Mouse (Mus musculus) midbrain, embryonic 13.5 days (tissue): ENCODE results near the gene Glrb. TPM values are rescaled to one million over a fixed set of nuclear protein-coding genes. Genes with fewer than 3 reads are reported as not detected.

ENCODE experiments used
- ATAC-seq: fragments of 200-750 bp; cut with Nextera tagmentation; 2 replicates; pipeline ENCODE4 v1.8.0; 2017; ENCODE audit warnings: mild to moderate bottlenecking, moderate TSS enrichment, moderate library complexity
- H3K27ac ChIP-seq: fragments of 300-500 bp; sonication (generic); 2 replicates; pipeline ENCODE4 v1.5.1; 2015; ENCODE audit warnings: inconsistent platforms, mild to moderate bottlenecking, moderate library complexity
- H3K27me3 ChIP-seq: fragments of 300-500 bp; sonication (generic); 2 replicates; pipeline ENCODE4 v1.6.1; 2015; ENCODE audit warnings: mild to moderate bottlenecking, inconsistent platforms
- H3K36me3 ChIP-seq: fragments of 300-500 bp; sonication (generic); 2 replicates; pipeline ENCODE4 v1.6.1; 2015; ENCODE audit warnings: mild to moderate bottlenecking, inconsistent platforms
- H3K4me1 ChIP-seq: fragments of 300-500 bp; sonication (generic); replicated peaks from 2 replicates; pipeline ENCODE4 v1.6.1; 2015; ENCODE audit warnings: inconsistent platforms
- H3K4me2 ChIP-seq: fragments of 300-500 bp; sonication (generic); replicated peaks from 2 replicates; pipeline ENCODE4 v1.6.1; 2015; ENCODE audit warnings: moderate library complexity, mild to moderate bottlenecking, inconsistent platforms
- H3K4me3 ChIP-seq: fragments of 300-500 bp; sonication (generic); replicated peaks from 2 replicates; pipeline ENCODE4 v1.5.1; 2015; ENCODE audit warnings: mild to moderate bottlenecking, inconsistent platforms
- H3K9ac ChIP-seq: fragments of 300-500 bp; sonication (generic); replicated peaks from 2 replicates; pipeline ENCODE4 v1.6.1; 2015; ENCODE audit warnings: mild to moderate bottlenecking, inconsistent platforms
- H3K9me3 ChIP-seq: fragments of 300-500 bp; sonication (generic); 2 replicates; pipeline ENCODE4 v1.6.1; 2016; ENCODE audit warnings: mild to moderate bottlenecking, inconsistent platforms
- WGBS: fragments of 180-500 bp; shearing (Covaris S2); methylation state at CpG from one replicate; pipeline ENCODE4 v1.1.7; 2015; 5-methylcytosine and 5-hydroxymethylcytosine counted together
- polyA plus RNA-seq: library from polyadenylated mRNA; unstranded; fragments of >200 nt; fragmentation: Nextera tagmentation; extraction: Ambion mirVana; gene quantifications from 2 replicates; pipeline ENCODE4 v1.2.1, GENCODE M21; 2015

Glrb gene
- polyA plus RNA-seq: 12.7 and 15.2 TPM in 2 replicates

DNA sequence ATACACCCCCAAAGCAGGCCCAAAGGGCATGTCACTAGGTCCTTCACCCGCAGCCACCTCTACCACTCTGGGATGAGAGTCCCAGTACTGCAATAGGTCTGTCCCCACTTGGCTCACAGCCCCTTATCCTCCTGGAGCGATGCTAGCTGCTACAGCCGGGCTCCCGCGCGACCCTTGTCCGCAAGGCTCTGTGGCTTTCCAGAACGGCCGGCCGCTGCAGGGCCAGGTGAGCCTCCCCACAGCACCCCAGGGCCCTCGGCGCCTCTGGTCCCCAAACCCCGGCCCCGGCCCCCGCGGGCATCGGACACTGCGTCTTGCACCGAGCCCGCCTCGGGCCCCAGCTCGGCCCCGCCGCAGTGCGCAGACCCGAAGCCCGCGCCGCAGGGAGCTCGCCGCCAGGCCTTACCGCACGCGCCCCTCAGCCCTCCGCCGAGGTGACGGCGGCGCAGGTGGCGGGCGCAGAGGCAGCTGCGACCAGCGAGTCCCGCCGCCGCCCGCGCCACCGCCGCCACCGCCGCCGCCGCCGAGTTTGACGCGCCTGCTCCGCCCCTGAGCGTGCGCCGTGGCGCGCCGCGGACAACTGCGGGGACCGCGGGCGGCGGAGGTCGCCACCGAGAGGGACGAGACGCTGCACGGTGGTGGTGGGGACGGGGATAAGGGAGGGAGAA, at the start of gene Glrb:
Gene Glrb, minus strand, starts transcription at position 550 of the 668 bp plus-strand sequence.
- peak within 1 kb of the TSS; percentile 84 for H3K9ac ChIP-seq
- H3K9me3 ChIP-seq: no peaks in the 10 kb centered on the region
- under 1% methylated on average over 74 of the region's 76 CpGs for WGBS
- ATAC-seq: peak; percentile 96
- peak within 1 kb of the TSS; percentile 72 for H3K4me2 ChIP-seq
- H3K27ac ChIP-seq: peak within 1 kb of the TSS; percentile 76
- no peaks in the 10 kb centered on the region for H3K27me3 ChIP-seq
- H3K36me3 ChIP-seq: peaks cover under 1% of the 10 kb centered on the region; the same call in 1 of the 2 replicates
- peak within 1 kb of the TSS; percentile 66 for H3K4me3 ChIP-seq
- H3K4me1 ChIP-seq: 0 out of 2 replicates have a peak, but pooled peaks cover 3% of the 10 kb centered on the region

DNA sequence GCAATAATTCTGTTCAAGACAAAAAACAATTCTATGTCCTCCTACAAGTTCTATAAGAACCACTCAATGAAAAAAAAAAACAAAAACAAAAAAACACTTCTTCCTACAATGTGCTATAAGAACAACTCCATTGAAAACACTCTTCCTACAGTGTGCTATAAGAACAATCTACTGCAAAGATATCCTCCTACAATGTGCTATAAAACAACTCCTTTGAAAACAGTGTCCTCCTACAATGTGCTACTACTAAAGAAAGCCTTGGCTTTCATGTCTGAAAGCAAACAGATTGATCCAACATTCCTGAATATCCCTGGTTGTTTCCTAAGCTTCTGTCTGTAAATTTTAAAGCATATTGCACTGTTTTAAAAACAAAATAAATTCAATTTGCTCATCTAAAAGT, 46.5 kb upstream of the Glrb start:
- H3K4me2 ChIP-seq: no peak overlapping the region
- H3K27me3 ChIP-seq: no peaks in the 10 kb centered on the region
- ATAC-seq: no peak
- no peaks in the 10 kb centered on the region for H3K36me3 ChIP-seq
- no peaks in the 10 kb centered on the region for H3K9me3 ChIP-seq
- H3K27ac ChIP-seq: no peak overlapping the region
- no peaks in the 10 kb centered on the region for H3K4me1 ChIP-seq
- no peak overlapping the region for H3K4me3 ChIP-seq
- no peak overlapping the region for H3K9ac ChIP-seq

DNA sequence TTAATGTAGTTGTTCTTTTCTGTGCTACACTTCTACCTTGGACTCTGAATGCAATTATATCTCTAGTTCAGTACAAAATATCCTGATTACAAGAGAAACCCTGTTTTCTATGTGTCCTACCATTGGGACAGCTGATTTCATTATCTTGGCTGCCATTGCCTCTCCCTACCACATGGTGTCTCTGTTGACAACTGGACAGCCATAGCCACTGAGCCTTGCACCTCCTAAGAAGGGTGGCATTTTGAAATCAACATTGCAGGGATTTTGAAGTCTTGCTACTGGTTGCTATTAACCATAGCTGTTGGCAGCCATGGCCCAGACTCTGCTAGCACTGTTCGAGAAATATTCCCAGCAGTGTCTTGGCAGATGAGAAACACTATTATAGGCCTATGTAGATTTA, 45.1 kb upstream of the Glrb start:
- 54% methylated on average over 1 of the region's 1 CpGs for WGBS

DNA sequence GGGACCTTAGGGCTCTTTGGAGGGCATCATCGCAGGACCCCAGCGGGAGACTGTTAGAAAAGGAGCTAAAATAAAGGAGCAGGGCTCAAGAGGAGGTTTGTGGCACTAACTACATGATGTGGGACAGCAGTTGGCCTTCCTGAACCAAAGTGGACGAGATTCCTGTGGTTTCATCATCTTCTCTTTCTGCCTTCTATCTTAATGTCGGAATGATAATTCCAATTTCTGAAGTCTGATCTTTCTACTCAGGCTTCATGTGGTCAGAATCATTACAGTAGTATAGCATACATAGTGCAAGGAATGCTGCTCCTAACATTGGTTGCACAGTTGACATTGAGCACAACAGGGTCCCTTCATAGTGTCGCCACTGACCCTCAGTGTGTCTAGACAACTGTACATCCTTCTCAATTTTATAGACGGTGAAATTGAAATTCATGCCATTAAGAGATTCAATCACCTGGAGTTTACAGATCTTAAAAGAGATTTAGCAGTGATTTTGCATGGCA, 372 bp upstream of the Glrb start:
- Histone ChIP-seq H3K27me3 (no peaks in the 10 kb centered on the region), H3K36me3 (no peaks in the 10 kb centered on the region), H3K4me3 (peak overlapping the region; percentile 66), H3K9ac (peak overlapping the region; percentile 84), H3K9me3 (no peaks in the 10 kb centered on the region), H3K27ac (peak overlapping the region; percentile 76), H3K4me2 (peak overlapping the region; percentile 72), H3K4me1 (0 out of 2 replicates have a peak, but pooled peaks cover 3% of the 10 kb centered on the region)
- peak; percentile 59 for ATAC-seq
- WGBS: 28% methylated on average over 6 of the region's 6 CpGs

More for the DNA sequence above, 45.1 kb upstream of the Glrb start:
- Histone ChIP-seq H3K27me3 (no peaks in the 10 kb centered on the region), H3K36me3 (no peaks in the 10 kb centered on the region), H3K9ac (no peak overlapping the region), H3K9me3 (no peaks in the 10 kb centered on the region), H3K27ac (no peak overlapping the region), H3K4me2 (no peak overlapping the region), H3K4me3 (no peak overlapping the region), H3K4me1 (no peaks in the 10 kb centered on the region)
- peak; percentile 87 for ATAC-seq

DNA sequence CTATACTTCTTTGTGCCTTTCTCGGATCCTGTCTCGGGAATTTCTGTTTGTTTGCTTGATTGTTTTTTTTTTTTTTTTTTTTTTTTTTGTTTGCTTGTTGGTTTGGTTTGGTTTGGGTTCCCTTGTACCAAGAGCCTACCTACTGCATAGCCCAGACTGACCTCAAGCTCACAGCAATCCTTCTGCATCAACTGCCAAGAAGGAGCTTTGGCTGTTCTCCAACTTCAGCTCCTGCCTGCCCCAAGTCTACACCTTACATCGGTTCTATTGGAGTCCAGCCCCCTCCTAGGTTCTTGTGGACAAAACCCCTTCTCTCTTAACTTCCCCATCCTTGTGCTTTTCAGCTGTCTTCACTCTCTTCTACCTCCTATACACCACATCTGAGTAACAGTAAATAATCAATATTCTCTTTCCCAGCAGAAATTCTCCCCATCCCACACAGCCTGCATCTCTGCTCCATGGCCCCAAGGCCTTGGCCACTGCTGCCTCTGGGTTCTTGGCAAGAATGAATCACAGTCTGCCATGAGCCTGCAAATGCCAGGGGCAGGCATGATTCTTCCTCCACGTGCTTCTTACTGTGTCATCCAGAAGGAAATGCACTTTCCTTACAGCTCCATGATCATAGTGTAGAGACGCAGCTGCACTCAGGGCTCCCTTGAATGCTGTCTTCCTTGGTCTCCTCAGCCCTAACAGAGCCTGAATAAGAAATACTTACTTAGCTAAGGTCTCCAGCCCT, 18.5 kb downstream of the Glrb start:
- Histone ChIP-seq H3K9me3 (no peaks in the 10 kb centered on the region), H3K4me2 (no peak overlapping the region), H3K4me3 (no peak overlapping the region), H3K27me3 (no peaks in the 10 kb centered on the region), H3K36me3 (no peaks in the 10 kb centered on the region), H3K9ac (no peak overlapping the region), H3K27ac (no peak overlapping the region), H3K4me1 (peaks cover 7% of the 10 kb centered on the region)
- 80% methylated on average over 5 of the region's 5 CpGs for WGBS
- ATAC-seq: no peak

DNA sequence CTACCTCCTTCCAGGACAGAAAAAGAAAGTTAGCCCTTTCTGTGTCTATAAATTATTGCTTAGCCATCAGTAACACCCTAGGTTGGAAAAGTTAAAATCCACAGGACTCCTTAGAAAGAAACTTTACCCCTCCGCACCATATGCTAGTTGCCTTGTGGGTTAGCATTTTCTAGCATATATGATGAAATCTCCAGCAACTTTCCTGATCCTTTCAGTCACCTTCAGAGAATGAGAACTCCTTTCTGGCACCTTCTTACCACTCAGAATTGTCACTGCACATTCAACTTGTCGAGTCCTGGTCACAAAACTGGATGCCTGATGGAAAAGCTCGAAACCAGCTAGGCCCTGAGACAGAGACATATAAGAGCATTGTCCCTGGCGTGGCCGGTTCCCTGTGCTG, 19.1 kb downstream of the Glrb start:
- no peak for ATAC-seq
- Histone ChIP-seq H3K4me2 (no peak overlapping the region), H3K4me1 (peaks cover 7% of the 10 kb centered on the region), H3K4me3 (no peak overlapping the region), H3K9ac (no peak overlapping the region), H3K36me3 (no peaks in the 10 kb centered on the region), H3K9me3 (no peaks in the 10 kb centered on the region), H3K27me3 (no peaks in the 10 kb centered on the region), H3K27ac (no peak overlapping the region)
- 91% methylated on average over 5 of the region's 5 CpGs for WGBS

DNA sequence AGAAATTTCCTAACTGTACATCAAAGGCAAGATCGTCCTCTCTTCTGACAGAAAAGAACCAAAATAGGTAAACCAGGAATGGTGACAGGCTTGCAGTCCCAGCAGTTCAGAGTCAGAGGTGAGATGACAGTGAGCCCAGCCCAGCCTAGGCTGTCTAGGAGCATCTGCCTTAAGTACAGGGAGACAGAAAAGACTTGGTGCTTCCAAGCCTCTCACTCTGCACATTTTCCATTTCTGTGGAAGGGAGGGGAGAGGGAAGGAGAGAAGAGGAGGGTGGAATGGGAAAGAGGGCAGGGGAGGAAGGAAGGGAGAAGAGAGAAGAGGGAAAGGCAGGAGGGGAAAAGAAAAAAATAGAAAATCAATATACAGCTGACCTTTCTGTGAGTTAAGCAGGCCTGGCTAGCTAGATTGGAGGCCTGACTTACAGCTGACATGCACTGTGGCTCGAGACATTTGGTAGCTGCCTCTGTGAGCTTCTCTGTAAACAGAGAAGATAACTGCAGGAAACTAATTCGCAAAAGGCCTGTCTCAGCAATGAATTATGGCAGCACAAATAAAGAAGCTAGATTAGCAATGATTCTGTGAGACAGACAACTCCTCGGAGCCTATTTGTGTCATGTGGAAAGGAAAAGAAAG, 20.3 kb downstream of the Glrb start:
- Histone ChIP-seq H3K27ac (peak overlapping the region; percentile 47), H3K4me2 (no peak overlapping the region), H3K9me3 (no peaks in the 10 kb centered on the region), H3K9ac (no peak overlapping the region), H3K4me1 (peaks cover 7% of the 10 kb centered on the region), H3K27me3 (no peaks in the 10 kb centered on the region), H3K36me3 (no peaks in the 10 kb centered on the region), H3K4me3 (no peak overlapping the region)
- 63% methylated on average over 4 of the region's 4 CpGs for WGBS
- peak; percentile 20; the same call in 1 of the 2 replicates for ATAC-seq

DNA sequence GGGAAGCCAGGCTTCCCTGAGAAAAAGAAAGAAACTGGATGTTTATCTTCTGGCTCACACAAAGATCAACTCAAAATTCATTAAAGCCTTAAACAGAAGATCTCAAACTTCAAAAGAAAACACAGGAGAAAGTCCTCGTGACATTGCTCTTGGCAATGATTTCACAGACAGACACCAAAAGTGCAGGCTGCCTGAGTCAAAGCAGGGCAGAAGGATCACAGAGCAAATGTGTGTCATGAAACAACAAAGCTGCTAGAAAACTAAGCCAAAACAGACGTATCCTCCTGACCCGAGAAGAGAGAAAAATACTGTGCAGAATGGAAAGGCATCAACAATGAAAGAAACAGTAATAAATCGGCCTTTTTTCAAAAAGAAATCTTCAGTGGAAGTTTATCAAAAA, 22.4 kb downstream of the Glrb start:
- Histone ChIP-seq H3K9ac (no peak overlapping the region), H3K4me1 (peaks cover 7% of the 10 kb centered on the region), H3K36me3 (no peaks in the 10 kb centered on the region), H3K9me3 (no peaks in the 10 kb centered on the region), H3K4me3 (no peak overlapping the region), H3K4me2 (no peak overlapping the region), H3K27me3 (no peaks in the 10 kb centered on the region), H3K27ac (no peak overlapping the region)
- 51% methylated on average over 4 of the region's 4 CpGs for WGBS
- ATAC-seq: no peak

DNA sequence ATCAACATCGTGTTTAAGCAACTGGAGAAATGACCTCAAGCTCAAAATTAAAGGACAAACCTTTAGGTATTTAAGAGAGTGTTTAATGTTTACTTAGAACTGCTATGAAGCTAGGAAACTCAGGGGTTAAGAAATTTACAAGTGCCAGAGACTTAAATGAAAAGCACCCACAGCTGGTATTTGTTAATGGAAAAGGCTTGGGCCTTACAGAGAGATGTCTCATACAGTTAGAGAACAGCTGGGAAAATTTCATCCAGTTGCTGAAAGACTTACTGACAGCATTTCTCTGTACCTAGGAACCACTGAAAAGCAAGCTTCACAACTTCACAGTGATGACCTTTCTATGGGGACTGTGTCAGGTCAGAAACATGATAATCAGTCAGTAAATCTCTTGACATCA, 28.3 kb downstream of the Glrb start:
- ATAC-seq: no peak
- Histone ChIP-seq H3K27me3 (no peaks in the 10 kb centered on the region), H3K4me1 (0 out of 2 replicates have a peak, but pooled peaks cover 3% of the 10 kb centered on the region), H3K36me3 (no peaks in the 10 kb centered on the region), H3K9ac (no peak overlapping the region), H3K27ac (no peak overlapping the region), H3K4me2 (no peak overlapping the region), H3K9me3 (no peaks in the 10 kb centered on the region), H3K4me3 (no peak overlapping the region)
- WGBS: 83% methylated on average over 1 of the region's 1 CpGs

DNA sequence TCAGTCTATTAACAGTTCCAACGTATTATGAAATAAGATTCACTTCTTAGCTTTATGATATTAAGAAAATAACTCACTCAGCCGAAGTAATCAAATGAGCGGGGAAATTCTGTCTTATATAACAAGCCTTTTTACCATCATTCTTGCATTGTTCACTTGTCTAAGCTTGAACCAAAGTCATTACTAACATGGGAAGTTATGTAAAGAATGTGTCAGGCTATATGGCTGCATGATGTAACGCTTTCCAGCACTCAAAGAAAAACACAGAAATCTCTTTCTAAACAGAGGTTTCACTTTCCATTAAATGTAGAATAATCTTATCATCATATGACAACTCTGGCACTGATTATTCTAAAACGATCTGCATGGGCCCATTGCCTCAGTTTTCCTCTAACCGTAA, 29.9 kb downstream of the Glrb start:
- H3K27ac ChIP-seq: no peak overlapping the region
- 0 out of 2 replicates have a peak, but pooled peaks cover 3% of the 10 kb centered on the region for H3K4me1 ChIP-seq
- no peak for ATAC-seq
- no peak overlapping the region for H3K4me2 ChIP-seq
- H3K9me3 ChIP-seq: no peaks in the 10 kb centered on the region
- 89% methylated on average over 6 of the region's 6 CpGs for WGBS
- no peak overlapping the region for H3K9ac ChIP-seq
- no peaks in the 10 kb centered on the region for H3K27me3 ChIP-seq
- H3K36me3 ChIP-seq: no peaks in the 10 kb centered on the region
- H3K4me3 ChIP-seq: no peak overlapping the region

DNA sequence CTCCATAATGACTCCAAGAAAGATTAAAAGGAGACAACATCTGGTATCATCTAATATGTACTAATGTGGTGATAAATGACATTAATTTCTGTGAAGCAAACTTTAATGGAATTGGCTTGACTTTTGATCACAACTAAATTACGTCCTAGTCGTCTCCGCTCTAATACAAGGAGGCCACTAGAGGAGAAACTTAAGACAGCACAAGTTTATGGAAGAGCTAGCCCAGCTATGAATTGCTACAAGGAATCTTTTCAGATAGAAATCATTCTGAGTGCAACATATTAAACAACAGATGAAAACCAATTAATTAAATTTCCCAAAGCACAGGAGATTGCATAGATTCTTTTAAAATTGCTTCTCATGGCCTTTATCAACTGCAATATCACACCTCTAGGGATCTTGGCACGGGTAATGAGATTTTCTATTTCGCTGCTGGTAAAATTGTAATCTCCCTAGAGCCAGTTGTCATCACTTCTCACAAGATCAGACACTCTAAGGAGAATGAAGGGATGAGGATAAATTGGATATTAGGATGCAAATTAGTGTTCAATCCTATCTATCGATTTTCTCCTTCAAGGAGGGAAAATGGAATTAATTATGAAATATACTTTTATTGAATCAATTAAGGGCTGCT, 32.7 kb downstream of the Glrb start:
- no peaks in the 10 kb centered on the region for H3K27me3 ChIP-seq
- no peak overlapping the region for H3K9ac ChIP-seq
- peak; percentile 82; the same call in 1 of the 2 replicates for ATAC-seq
- 0 out of 2 replicates have a peak, but pooled peaks cover 3% of the 10 kb centered on the region for H3K4me1 ChIP-seq
- H3K9me3 ChIP-seq: no peaks in the 10 kb centered on the region
- no peaks in the 10 kb centered on the region for H3K36me3 ChIP-seq
- no peak overlapping the region for H3K4me3 ChIP-seq
- 64% methylated on average over 6 of the region's 6 CpGs for WGBS
- H3K27ac ChIP-seq: no peak overlapping the region
- no peak overlapping the region for H3K4me2 ChIP-seq
